ENCODE assay signal across 7 mouse cellular contexts in genomic region chr12:57196286-57196607, GRCm38 (mm10). TPM values are rescaled to one million over a fixed set of nuclear protein-coding genes. Genes with fewer than 3 reads are reported as not detected.
DNase-seq lines count a peak whose midpoint lies in the region; ATAC-seq and TF ChIP-seq lines count a peak whose summit lies in the region.

No protein-coding gene starts in this region.

- no peaks in the 10 kb centered on the region for H3K9me3 ChIP-seq in lung, postnatal 0 days (ENCODE audit: low read length)
- H3K9me3 ChIP-seq in forebrain, embryonic 11.5 days (ENCODE audit: control insufficient read depth, low read length) = no peaks in the 10 kb centered on the region
- no peaks in the 10 kb centered on the region for H3K9me3 ChIP-seq in limb, embryonic 14.5 days (ENCODE audit: control insufficient read depth, low read length)
- H3K9me3 ChIP-seq in stomach, embryonic 16.5 days (replicated peaks; ENCODE audit: control insufficient read depth, low read length) = no peaks in the 10 kb centered on the region

- no peak for ATAC-seq in lung, postnatal 0 days
- ATAC-seq in forebrain, embryonic 11.5 days (replicated peaks; ENCODE audit: low FRiP score) = no peak
- no peak for ATAC-seq in limb, embryonic 14.5 days (ENCODE audit: low FRiP score, low read depth)
- ATAC-seq in stomach, embryonic 16.5 days (ENCODE audit: insufficient read depth, low FRiP score) = no peak

- no peak for TF ChIP-seq EP300 in lung, postnatal 0 days (IDR thresholded peaks at IDR 0.05)

- H3K4me3 ChIP-seq in lung, postnatal 0 days (ENCODE audit: low read depth, low read length) = peak overlapping the region; percentile 49
- H3K4me3 ChIP-seq in forebrain, embryonic 11.5 days (ENCODE audit: low read depth, low read length) = peak overlapping the region; percentile 50
- peak overlapping the region; percentile 51 for H3K4me3 ChIP-seq in limb, embryonic 14.5 days (replicated peaks; ENCODE audit: low read length)
- peak overlapping the region; percentile 57 for H3K4me3 ChIP-seq in stomach, embryonic 16.5 days (replicated peaks; ENCODE audit: low read length)

- TF ChIP-seq CTCF in lung, postnatal 0 days (IDR thresholded peaks at IDR 0.05) = no peak

- no peaks in the 10 kb centered on the region for H3K36me3 ChIP-seq in lung, postnatal 0 days (ENCODE audit: insufficient read depth, low read length)
- H3K36me3 ChIP-seq in forebrain, embryonic 11.5 days (ENCODE audit: control insufficient read depth, insufficient read depth, low read length) = no peaks in the 10 kb centered on the region
- H3K36me3 ChIP-seq in limb, embryonic 14.5 days (ENCODE audit: control insufficient read depth, insufficient read depth, low read length) = no peaks in the 10 kb centered on the region
- no peaks in the 10 kb centered on the region for H3K36me3 ChIP-seq in stomach, embryonic 16.5 days (ENCODE audit: control insufficient read depth, insufficient read depth, low read length)

- WGBS in lung, postnatal 0 days = 20% methylated on average over 8 of the region's 8 CpGs
- WGBS in forebrain, embryonic 11.5 days = 8% methylated on average over 8 of the region's 8 CpGs
- 8% methylated on average over 8 of the region's 8 CpGs for WGBS in limb, embryonic 14.5 days
- WGBS in stomach, embryonic 16.5 days = 13% methylated on average over 8 of the region's 8 CpGs

- no peak for TF ChIP-seq POLR2A in limb, embryonic 14.5 days (IDR thresholded peaks at IDR 0.05; ENCODE audit: borderline replicate concordance, extremely low read depth, insufficient read depth, insufficient read length)

- no peak overlapping the region for H3K27ac ChIP-seq in lung, postnatal 0 days (ENCODE audit: low read length)
- H3K27ac ChIP-seq in forebrain, embryonic 11.5 days (ENCODE audit: low read depth, low read length) = no peak overlapping the region; the same call in 1 of the 2 replicates
- no peak overlapping the region for H3K27ac ChIP-seq in limb, embryonic 14.5 days (replicated peaks; ENCODE audit: low read depth, low read length)
- H3K27ac ChIP-seq in stomach, embryonic 16.5 days (ENCODE audit: low read length) = no peak overlapping the region

- H3K9ac ChIP-seq in lung, postnatal 0 days (replicated peaks; ENCODE audit: low read depth) = 0 out of 2 replicates have a peak overlapping the region, but pooled peaks have one; percentile 19
- H3K9ac ChIP-seq in forebrain, embryonic 11.5 days (ENCODE audit: low read length) = peak overlapping the region; percentile 59
- H3K9ac ChIP-seq in limb, embryonic 14.5 days (ENCODE audit: low read depth, low read length, severe bottlenecking) = peak overlapping the region; percentile 60
- H3K9ac ChIP-seq in stomach, embryonic 16.5 days (ENCODE audit: low read length) = peak overlapping the region; percentile 71

- no peaks in the 10 kb centered on the region; the same call in 1 of the 2 replicates for H3K27me3 ChIP-seq in lung, postnatal 0 days (replicated peaks; ENCODE audit: insufficient read depth, low read length)
- H3K27me3 ChIP-seq in forebrain, embryonic 11.5 days (ENCODE audit: control insufficient read depth, insufficient read depth, low read length) = no peaks in the 10 kb centered on the region
- peaks cover 17% of the 10 kb centered on the region for H3K27me3 ChIP-seq in limb, embryonic 14.5 days (ENCODE audit: control insufficient read depth, insufficient read depth, low read length)
- H3K27me3 ChIP-seq in stomach, embryonic 16.5 days (ENCODE audit: control insufficient read depth, insufficient read depth, low read length) = 0 out of 2 replicates have a peak, but pooled peaks cover 5% of the 10 kb centered on the region

- DNase-seq in lung, postnatal 0 days (ENCODE audit: low spot score) = no peak
- no peak for DNase-seq in lung, postnatal 4 days
- DNase-seq in forebrain, embryonic 11.5 days (ENCODE audit: low spot score) = no peak
- DNase-seq in limb, embryonic 14.5 days (ENCODE audit: low spot score) = no peak
- DNase-seq in cerebellum, adult 11-12 months = no peak
- DNase-seq in frontal cortex, postnatal 14 days (ENCODE audit: low spot score in 2 of 2) = no peak

- no peaks in the 10 kb centered on the region for H3K4me1 ChIP-seq in lung, postnatal 0 days (ENCODE audit: insufficient read depth, low read depth, low read length)
- no peaks in the 10 kb centered on the region; the same call in 1 of the 2 replicates for H3K4me1 ChIP-seq in forebrain, embryonic 11.5 days (replicated peaks; ENCODE audit: control insufficient read depth, insufficient read depth, low read length)
- no peaks in the 10 kb centered on the region for H3K4me1 ChIP-seq in limb, embryonic 14.5 days (ENCODE audit: control insufficient read depth, insufficient read depth, low read length)
- peaks cover 5% of the 10 kb centered on the region; the same call in 1 of the 2 replicates for H3K4me1 ChIP-seq in stomach, embryonic 16.5 days (ENCODE audit: control insufficient read depth, insufficient read depth, low read length)

- H3K4me2 ChIP-seq in lung, postnatal 0 days (replicated peaks; ENCODE audit: low read depth, low read length) = peak overlapping the region; percentile 76
- peak overlapping the region; percentile 88 for H3K4me2 ChIP-seq in forebrain, embryonic 11.5 days (ENCODE audit: low read depth, low read length, severe bottlenecking)
- peak overlapping the region; percentile 85 for H3K4me2 ChIP-seq in limb, embryonic 14.5 days (replicated peaks; ENCODE audit: low read depth, low read length, severe bottlenecking)
- H3K4me2 ChIP-seq in stomach, embryonic 16.5 days (ENCODE audit: low read depth, low read length) = peak overlapping the region; percentile 69

RNA-seq across cellular contexts. Expression of gene Slc25a21, which starts 1.0 kb away (rescaled TPM):
- polyA plus RNA-seq in lung, postnatal 0 days (2015; fragmentation: Nextera tagmentation; extraction: Ambion mirVana) = 0.06 and 0.18 TPM in 2 replicates
- 1.7 and 2.3 TPM in 2 replicates for polyA plus RNA-seq in forebrain, embryonic 11.5 days (2014; fragmentation: Nextera tagmentation; extraction: Ambion mirVana)
- polyA plus RNA-seq in limb, embryonic 14.5 days (2012; rRNA removed) = 0.12 and 0.24 TPM in 2 replicates
- polyA plus RNA-seq in limb, embryonic 14.5 days (2014; fragmentation: Nextera tagmentation; extraction: Ambion mirVana) = 0.44 and 0.45 TPM in 2 replicates
- 2.5 and 3.3 TPM in 2 replicates for polyA plus RNA-seq in stomach, embryonic 16.5 days (2015; fragmentation: Nextera tagmentation; extraction: Ambion mirVana)

RNA-seq across cellular contexts. Expression of gene Prps1l3, which starts 34.0 kb away (rescaled TPM):
- polyA plus RNA-seq in lung, postnatal 0 days (2015; fragmentation: Nextera tagmentation; extraction: Ambion mirVana) = 22.9 and 24.8 TPM in 2 replicates
- polyA plus RNA-seq in forebrain, embryonic 11.5 days (2014; fragmentation: Nextera tagmentation; extraction: Ambion mirVana) = 77.6 and 77.7 TPM in 2 replicates
- polyA plus RNA-seq in limb, embryonic 14.5 days (2012; rRNA removed) = 28.2 and 28.4 TPM in 2 replicates
- polyA plus RNA-seq in limb, embryonic 14.5 days (2014; fragmentation: Nextera tagmentation; extraction: Ambion mirVana) = 51.2 and 61.5 TPM in 2 replicates
- polyA plus RNA-seq in stomach, embryonic 16.5 days (2015; fragmentation: Nextera tagmentation; extraction: Ambion mirVana) = 58.1 and 68.0 TPM in 2 replicates

RNA-seq across cellular contexts. Expression of gene Mipol1, which starts 34.0 kb away (rescaled TPM):
- 5.7 and 6.4 TPM in 2 replicates for polyA plus RNA-seq in lung, postnatal 0 days (2015; fragmentation: Nextera tagmentation; extraction: Ambion mirVana)
- polyA plus RNA-seq in forebrain, embryonic 11.5 days (2014; fragmentation: Nextera tagmentation; extraction: Ambion mirVana) = 8.1 and 8.8 TPM in 2 replicates
- 3.6 and 5.3 TPM in 2 replicates for polyA plus RNA-seq in limb, embryonic 14.5 days (2012; rRNA removed)
- polyA plus RNA-seq in limb, embryonic 14.5 days (2014; fragmentation: Nextera tagmentation; extraction: Ambion mirVana) = 8.2 and 9.5 TPM in 2 replicates
- 10.1 and 11.1 TPM in 2 replicates for polyA plus RNA-seq in stomach, embryonic 16.5 days (2015; fragmentation: Nextera tagmentation; extraction: Ambion mirVana)

Comparison
In these comparisons a context has a peak if more than half of its experiments do, and no peak if none do; other contexts are left out.
1. H3K9ac ChIP-seq: peak in every context shown above with its lines; median percentile 71 in stomach, embryonic 16.5 days; 60 in limb, embryonic 14.5 days; 59 in forebrain, embryonic 11.5 days; 19 in lung, postnatal 0 days.